Mouse (Mus musculus) layer of hippocampus, postnatal 25 days (tissue): ENCODE results near the gene Gm4737. TPM values are rescaled to one million over a fixed set of nuclear protein-coding genes. Genes with fewer than 3 reads are reported as not detected.

Source experiments
- total RNA-seq, 2 experiments: library from RNA; stranded (reverse); gene quantifications; 2 replicates each; pipeline ENCODE4 v1.2.3; 2021

The Gm4737 gene
- total RNA-seq, 2 experiments from 2014 or later, result 15.0 to 16.3 TPM

Other genes with a start within 250 kb of the Gm4737 start
- gene Phldb2, start 201.5 kb downstream of the Gm4737 start, total RNA-seq, result 1 to 10 TPM; 4.7 to 7.0 TPM
- 10 to 100 TPM; 16.1 to 18.0 TPM for gene Plcxd2, start 144.9 kb downstream of the Gm4737 start, total RNA-seq
- under 1 TPM in 1 of 2 experiments, not detected in 1; 0.25 TPM for gene Cd96, start 34.8 kb downstream of the Gm4737 start, total RNA-seq